Mouse (Mus musculus) large intestine, adult 2 months (tissue): ENCODE results near the gene St6galnac3. TPM values are rescaled to one million over a fixed set of nuclear protein-coding genes. Genes with fewer than 3 reads are reported as not detected.

Experiments
- DNase-seq: peaks from one replicate; pipeline ENCODE4 v3.0.0-alpha.2; 2012; ENCODE audit warnings: low read depth, low spot score
- WGBS: fragments of 180-500 bp; shearing (Covaris S2); methylation state at CpG from one replicate; pipeline ENCODE4 v1.1.7; 2018; 5-methylcytosine and 5-hydroxymethylcytosine counted together
- polyA plus RNA-seq: library from polyadenylated mRNA; depleted of rRNA; stranded (reverse); fragments of >200 nt; gene quantifications from 2 replicates; pipeline ENCODE4 v1.2.3, GENCODE M21; 2012

Gene St6galnac3
- polyA plus RNA-seq, 1 experiment = 0.55 TPM

DNA sequence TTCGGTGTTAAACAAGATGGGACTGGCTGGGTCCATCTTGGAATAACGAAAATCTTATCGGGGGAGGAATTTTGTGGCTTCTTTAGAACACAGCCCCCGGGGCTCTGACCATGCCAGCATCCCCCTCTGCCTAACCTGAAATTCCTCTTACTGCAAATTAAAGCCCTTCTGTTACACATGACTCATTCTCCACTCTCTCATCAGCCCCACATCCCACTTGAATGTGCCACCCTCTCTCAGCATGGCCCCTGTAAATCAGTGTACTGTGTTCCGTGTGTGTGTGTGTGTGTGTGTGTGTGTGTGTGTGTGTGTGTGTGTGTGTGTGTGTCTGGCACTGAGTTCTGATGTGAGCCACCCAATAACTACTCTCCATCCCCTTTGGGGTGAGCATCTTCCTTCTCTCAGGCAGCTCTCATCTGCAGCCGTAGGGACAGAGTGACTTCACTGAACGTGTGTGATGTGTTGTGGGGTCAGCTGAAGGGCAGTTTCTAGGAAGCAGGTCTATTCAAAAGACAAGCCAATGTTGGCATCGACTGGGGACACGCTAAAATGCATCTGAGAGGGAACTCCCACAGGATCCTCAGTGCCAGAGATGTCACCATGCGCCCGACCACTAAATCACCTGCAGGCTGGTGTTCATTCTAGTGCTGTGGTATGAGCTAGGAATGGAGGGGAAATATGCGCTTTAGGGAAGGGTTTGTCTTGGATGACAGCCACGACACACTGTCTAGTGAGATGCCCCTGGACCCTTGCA, 11.0 kb upstream of the St6galnac3 start:
- no peak for DNase-seq
- 81% methylated on average over 13 of the region's 13 CpGs for WGBS

DNA sequence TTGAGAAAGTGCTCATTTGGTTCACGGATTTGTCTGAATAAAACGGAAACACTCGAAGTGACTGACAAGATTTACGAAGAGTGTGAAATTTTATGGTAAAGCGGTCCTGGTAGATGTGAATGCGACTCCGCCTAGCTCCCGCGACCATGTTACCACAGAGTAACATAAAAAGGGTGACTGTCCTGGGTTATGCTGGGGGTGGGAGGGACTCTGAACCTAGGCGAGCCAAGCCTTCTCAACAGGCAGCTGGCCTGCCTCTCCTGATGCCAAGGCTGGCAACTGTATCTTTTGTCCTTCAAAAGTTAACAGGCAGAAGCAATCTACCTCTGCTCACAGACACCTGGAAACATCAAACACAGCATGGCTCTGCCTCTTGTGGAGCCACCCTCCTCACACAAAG, 9.8 kb upstream of the St6galnac3 start:
- WGBS = 36% methylated on average over 10 of the region's 10 CpGs
- DNase-seq = no peak

- WGBS = 89% methylated on average over 4 of the region's 4 CpGs
- no peak for DNase-seq
Observed at GRCm38 (mm10) chr3:153733364-153734159, 8.6 kb upstream of the St6galnac3 start.

DNA sequence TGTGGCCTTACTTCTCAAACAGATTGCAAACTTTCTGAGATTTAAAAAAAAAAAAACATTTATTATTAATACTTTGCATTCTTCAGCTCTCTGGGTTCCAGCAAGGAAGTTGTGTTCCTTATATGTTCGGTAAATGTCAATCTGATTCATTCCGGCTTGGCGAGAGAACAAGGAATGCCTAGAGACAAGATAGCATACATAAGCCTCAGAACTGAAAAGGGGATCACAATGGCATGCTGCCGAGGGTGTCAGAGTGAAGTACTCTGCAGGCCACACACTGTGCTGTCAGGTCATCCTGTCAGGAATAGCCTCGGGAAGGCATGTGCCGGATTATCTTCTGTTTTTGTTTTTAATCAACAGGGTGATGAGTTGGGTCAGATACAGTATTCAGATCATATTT, 7.8 kb upstream of the St6galnac3 start:
- DNase-seq = no peak
- WGBS = 68% methylated on average over 6 of the region's 6 CpGs

GRCm38 (mm10) chr3:153732035-153732434, 7.1 kb upstream of the St6galnac3 start:
- no peak for DNase-seq
- WGBS = 54% methylated on average over 6 of the region's 6 CpGs

GRCm38 (mm10) chr3:153728577-153728976, 3.6 kb upstream of the St6galnac3 start:
- no peak for DNase-seq

- WGBS = 74% methylated on average over 9 of the region's 9 CpGs
- no peak for DNase-seq
Observed at GRCm38 (mm10) chr3:153723467-153724079, 1.4 kb downstream of the St6galnac3 start.

- DNase-seq = no peak
- WGBS = 76% methylated on average over 16 of the region's 16 CpGs
Observed at GRCm38 (mm10) chr3:153721525-153721924, 3.4 kb downstream of the St6galnac3 start.

DNA sequence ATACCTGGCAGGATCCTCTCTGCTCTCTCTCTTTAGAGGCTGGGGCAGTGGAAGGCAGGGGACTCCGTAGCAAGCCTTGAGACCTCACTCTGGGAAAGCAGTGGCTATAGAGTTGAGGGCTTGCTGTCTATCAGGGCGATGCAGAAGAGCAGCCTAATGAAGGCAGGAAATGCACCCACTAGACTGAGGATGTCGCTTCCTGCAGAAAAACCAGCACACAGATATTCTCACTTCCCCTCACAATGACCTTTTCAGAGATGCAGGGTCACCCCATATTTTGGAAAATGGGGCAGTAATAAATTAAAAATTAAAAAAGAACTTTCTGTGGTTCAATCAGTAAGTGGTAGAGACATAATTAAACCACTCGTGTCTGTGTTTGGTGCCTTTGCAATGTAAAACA, 4.1 kb downstream of the St6galnac3 start:
- WGBS = 67% methylated on average over 4 of the region's 4 CpGs
- DNase-seq = no peak

DNA sequence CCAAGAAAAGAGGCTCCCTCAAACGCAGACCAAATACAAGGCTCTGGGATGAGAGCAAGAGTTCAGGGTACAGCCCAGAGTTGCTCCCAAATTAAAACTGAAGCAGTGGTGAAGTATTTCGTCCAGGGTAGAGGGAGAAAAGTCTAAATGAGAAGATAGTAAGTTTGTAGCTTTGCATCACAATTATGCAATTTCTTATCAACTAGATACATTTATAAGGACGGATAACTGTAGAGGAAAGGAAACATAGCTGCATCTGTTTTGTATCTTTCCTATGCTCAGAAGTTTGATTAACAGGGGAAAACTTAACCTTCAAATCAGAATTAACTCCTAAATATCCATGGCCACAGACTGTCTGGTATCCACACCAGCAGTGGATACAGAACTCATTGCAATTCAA, 4.7 kb downstream of the St6galnac3 start:
- WGBS = 55% methylated on average over 3 of the region's 3 CpGs
- DNase-seq = no peak

- WGBS = 69% methylated on average over 9 of the region's 9 CpGs
- no peak for DNase-seq
Observed at GRCm38 (mm10) chr3:153719256-153719970, 5.6 kb downstream of the St6galnac3 start.

DNA sequence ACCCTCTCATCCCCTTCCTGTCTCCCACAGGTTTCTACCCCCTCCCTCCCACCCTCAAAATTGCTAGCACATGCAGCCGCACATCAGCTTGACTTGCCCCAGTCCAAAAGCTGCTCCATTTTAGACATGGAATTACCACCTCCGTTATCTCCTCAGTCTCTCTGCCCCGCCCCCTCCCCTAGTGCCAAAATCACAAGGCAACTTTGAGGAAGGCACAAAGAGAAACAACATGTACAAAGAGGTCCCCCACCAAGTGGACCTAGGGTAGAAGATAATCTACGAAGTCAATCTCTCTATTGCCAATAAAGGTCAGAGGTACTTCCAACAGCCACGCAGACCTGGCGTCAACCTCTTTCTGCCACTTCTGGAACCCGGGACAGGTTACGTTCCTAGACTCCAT, 6.2 kb downstream of the St6galnac3 start:
- WGBS = 66% methylated on average over 8 of the region's 8 CpGs
- no peak for DNase-seq

GRCm38 (mm10) chr3:153717742-153718141, 7.2 kb downstream of the St6galnac3 start:
- no peak for DNase-seq
- 86% methylated on average over 7 of the region's 7 CpGs for WGBS

DNA sequence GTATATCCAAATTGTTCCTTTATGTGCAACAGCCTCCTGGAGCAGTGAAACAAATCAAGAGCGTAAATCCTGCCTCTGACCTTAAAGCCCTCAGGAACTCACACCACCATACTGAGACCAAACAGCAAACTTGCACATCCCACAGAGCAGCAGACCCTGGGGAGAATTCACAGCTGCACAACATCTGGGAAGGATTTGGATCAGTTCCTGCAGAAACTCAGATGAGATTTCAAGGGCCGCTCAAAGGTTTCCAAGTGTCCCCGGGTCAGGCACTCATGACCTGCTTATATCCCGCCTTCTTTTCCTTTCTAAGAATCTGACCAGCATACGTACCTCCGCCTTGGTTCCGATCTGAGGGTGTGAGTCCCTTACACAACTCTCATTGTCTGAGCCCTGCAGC, 9.3 kb downstream of the St6galnac3 start:
- WGBS = 57% methylated on average over 7 of the region's 7 CpGs
- no peak for DNase-seq

DNA sequence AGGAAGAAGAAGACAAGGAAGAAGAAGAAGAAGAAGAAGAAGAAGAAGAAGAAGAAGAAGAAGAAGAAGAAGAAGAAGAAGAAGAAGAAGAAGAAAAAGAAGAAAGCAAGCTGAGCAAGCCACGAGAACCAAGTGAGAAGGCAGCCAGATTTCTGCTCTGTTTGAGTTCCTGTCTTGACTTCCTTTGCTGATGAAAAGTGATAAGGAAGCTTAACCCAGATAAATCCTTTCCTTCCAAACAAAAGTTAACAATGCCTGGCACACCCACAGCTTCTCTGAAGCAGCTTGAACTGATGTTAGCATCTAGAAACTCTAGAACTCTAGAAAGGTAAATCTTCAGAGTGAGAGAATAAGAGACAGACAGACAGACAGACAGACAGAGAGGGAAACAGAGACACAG, 14.4 kb downstream of the St6galnac3 start:
- DNase-seq = no peak
- WGBS = 35% methylated on average over 1 of the region's 1 CpGs

- 70% methylated on average over 6 of the region's 6 CpGs for WGBS
- DNase-seq = no peak
Observed at GRCm38 (mm10) chr3:153707687-153708086, 17.3 kb downstream of the St6galnac3 start.

DNA sequence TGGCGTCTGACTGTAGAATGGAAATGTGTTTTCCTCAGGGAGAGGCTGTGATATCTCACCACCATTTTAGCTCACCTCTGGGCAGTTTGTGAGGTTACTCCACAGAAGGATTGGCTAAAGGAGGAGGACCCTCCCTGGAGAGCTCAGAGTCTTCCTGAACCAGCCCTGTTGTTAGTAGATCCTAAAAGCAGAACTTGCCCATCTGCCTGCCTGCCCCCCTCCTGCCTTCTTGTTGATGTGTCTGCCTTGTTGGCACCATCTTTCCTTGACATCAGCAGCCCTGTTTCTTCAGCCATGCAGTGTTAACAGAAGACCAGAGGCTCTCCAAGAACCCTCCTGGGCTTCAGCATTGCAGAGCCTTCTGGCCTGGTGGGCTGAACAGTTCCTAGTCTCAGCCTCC, 18.1 kb downstream of the St6galnac3 start:
- DNase-seq = no peak
- WGBS = 71% methylated on average over 1 of the region's 1 CpGs

GRCm38 (mm10) chr3:153701752-153702740, 22.9 kb downstream of the St6galnac3 start:
- no peak for DNase-seq
- 37% methylated on average over 15 of the region's 15 CpGs for WGBS

GRCm38 (mm10) chr3:153701172-153701571, 23.8 kb downstream of the St6galnac3 start:
- no peak for DNase-seq
- WGBS = 74% methylated on average over 7 of the region's 7 CpGs
